Mouse (Mus musculus) inflammation-experienced regulatory T-cells, adult 6 months (primary cell): Measurements from ENCODE around the gene Ltn1. TPM values are rescaled to one million over a fixed set of nuclear protein-coding genes. Genes with fewer than 3 reads are reported as not detected.

ENCODE experiments used
- ATAC-seq: one replicate; pipeline ENCODE4 v1.8.0; 2017
- polyA plus RNA-seq, 3 experiments: library from polyadenylated mRNA; unstranded; fragments of 100-300 nt; shearing (Covaris generic); gene quantifications; one replicate each; pipeline ENCODE4 v1.2.1; 2017

Ltn1 gene
- polyA plus RNA-seq, 3 experiments from 2014 or later: 29.4 to 30.9 (median 30.0) TPM

GRCm38 (mm10) chr16:87387444-87387977 lies 44.9 kb downstream of the Ltn1 start:
- no peak for ATAC-seq

- ATAC-seq: no peak
Measured at GRCm38 (mm10) chr16:87384366-87384765, 48.0 kb downstream of the Ltn1 start.

GRCm38 (mm10) chr16:87382996-87383395 lies 49.4 kb downstream of the Ltn1 start:
- ATAC-seq: no peak

- no peak for ATAC-seq
Measured at GRCm38 (mm10) chr16:87366445-87366844, 66.0 kb downstream of the Ltn1 start.

GRCm38 (mm10) chr16:87366035-87366434 lies 66.4 kb downstream of the Ltn1 start:
- no peak for ATAC-seq

- no peak for ATAC-seq
Measured at GRCm38 (mm10) chr16:87364231-87364630, 68.2 kb downstream of the Ltn1 start.

- ATAC-seq: no peak
Measured at GRCm38 (mm10) chr16:87360096-87360495, 72.3 kb downstream of the Ltn1 start.

GRCm38 (mm10) chr16:87354748-87355147 lies 77.7 kb downstream of the Ltn1 start:
- no peak for ATAC-seq

- ATAC-seq: peak; percentile 99
Measured at GRCm38 (mm10) chr16:87354075-87354583, 78.3 kb downstream of the Ltn1 start, which contains the start of gene N6amt1. Gene N6amt1, plus strand, starts transcription at chr16:87354185.

GRCm38 (mm10) chr16:87353605-87354004 lies 78.8 kb downstream of the Ltn1 start:
- no peak for ATAC-seq

- no peak for ATAC-seq
Measured at GRCm38 (mm10) chr16:87351386-87352105, 80.9 kb downstream of the Ltn1 start.

GRCm38 (mm10) chr16:87348133-87348532 lies 84.3 kb downstream of the Ltn1 start:
- ATAC-seq: no peak

- ATAC-seq: no peak
Measured at GRCm38 (mm10) chr16:87341043-87341572, 91.3 kb downstream of the Ltn1 start.

- ATAC-seq: no peak
Measured at GRCm38 (mm10) chr16:87334756-87335155, 97.7 kb downstream of the Ltn1 start.

GRCm38 (mm10) chr16:87329986-87330385 lies 102.4 kb downstream of the Ltn1 start:
- ATAC-seq: no peak

Other genes starting within 250 kb of the Ltn1 start
- gene N6amt1, start 78.4 kb downstream of the Ltn1 start, polyA plus RNA-seq: 10 to 100 TPM; 15.0 to 20.7 (median 18.1) TPM
- gene Rwdd2b, start 8.0 kb upstream of the Ltn1 start, polyA plus RNA-seq: 10 to 100 TPM in 1 of 3 experiments, 1 to 10 TPM in 2; 7.1 to 14.5 (median 7.4) TPM
- gene Usp16, start 22.1 kb upstream of the Ltn1 start, polyA plus RNA-seq: 10 to 100 TPM; 45.9 to 61.9 (median 60.5) TPM
- gene Cct8, start 63.3 kb upstream of the Ltn1 start, polyA plus RNA-seq: 100 to 1,000 TPM; 400 to 466 (median 409) TPM
- not detected for gene Map3k7cl, start 120.7 kb upstream of the Ltn1 start, polyA plus RNA-seq